Mouse (Mus musculus): ENCODE results near the gene Smad9.
A peak's percentile ranks its signal among the peaks of the same experiment; 100 is the strongest.

The Smad9 gene

DNA sequence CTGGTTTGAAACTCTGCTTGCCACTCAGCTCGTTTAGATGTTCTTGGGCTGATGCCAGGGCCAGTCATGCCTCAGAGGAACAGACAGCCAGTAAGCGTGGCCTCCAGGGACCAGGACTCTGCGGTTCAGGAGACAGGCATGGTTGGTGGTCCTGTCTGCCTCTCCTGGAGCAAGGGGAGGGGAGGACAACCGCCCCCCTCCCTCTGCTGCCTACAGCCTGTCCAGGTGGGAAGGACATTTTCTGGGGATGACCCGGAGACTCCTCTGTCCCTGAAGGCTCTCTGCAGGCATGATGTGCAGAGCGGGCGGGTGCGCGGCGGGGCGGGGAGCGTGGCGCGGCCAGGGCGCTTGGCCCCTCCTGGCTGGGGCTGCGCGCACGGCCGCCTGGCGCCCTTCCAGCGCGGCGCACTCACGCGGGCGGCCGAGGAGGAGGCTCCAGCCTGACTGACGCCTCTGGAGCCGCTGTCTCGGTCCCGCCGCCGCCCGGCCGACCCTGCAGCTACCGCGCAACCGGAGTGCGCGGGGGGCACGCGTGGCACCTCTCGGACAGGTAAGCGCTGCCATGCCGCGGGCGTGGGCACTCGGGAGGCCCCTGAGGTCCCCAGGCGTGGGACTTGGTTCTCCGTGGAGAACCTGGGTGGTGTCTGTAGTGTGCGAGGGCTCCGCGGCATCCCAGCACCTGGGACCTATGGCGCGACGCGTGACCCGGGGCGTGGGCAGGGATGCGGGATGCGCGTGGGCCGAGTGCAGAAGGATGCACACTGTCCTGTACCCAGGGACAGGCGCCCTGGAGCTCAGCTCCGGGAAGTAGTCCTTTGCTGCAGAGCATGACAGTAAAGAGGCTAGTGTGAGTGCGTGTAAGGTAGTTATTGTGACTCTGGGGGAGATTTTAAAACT, at the start of gene Smad9:
Smad9 (plus strand) TSS at position 438 of the 897 bp plus-strand sequence.
- DNase-seq (ENCODE audit: low spot score), result no peak

GRCm38 (mm10) chr3:54708972-54709371, 46.4 kb upstream of the Smad9 start:
- DNase-seq (ENCODE audit: low spot score), result no peak

DNA sequence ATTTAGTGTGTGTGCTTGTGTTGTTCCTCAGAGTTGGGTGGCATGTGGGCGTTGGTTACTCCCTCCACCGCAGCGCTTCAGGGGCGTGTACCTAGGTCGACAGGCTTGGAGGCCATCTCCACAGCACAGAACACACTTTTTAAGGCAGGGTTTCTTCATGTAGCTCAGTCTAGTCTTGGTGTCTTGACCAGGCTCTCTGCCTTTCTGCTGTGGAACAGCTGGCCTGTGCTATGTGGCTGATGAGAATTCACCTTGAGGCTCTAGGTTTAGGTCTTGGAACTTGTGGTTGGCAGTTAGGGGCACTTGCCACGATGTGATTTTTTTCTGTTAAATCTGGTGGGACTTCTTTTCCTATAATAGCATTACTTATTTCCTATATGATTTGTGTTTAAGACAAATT, 41.1 kb upstream of the Smad9 start, which contains the start of gene Gm21958:
Gm21958 (minus strand) TSS at position 101 of the 400 bp plus-strand sequence.
- no peak for DNase-seq (ENCODE audit: low spot score)

- DNase-seq (ENCODE audit: low spot score), result no peak
These were observed 39.9 kb upstream of the Smad9 start for GRCm38 (mm10) chr3:54715461-54715860.

DNA sequence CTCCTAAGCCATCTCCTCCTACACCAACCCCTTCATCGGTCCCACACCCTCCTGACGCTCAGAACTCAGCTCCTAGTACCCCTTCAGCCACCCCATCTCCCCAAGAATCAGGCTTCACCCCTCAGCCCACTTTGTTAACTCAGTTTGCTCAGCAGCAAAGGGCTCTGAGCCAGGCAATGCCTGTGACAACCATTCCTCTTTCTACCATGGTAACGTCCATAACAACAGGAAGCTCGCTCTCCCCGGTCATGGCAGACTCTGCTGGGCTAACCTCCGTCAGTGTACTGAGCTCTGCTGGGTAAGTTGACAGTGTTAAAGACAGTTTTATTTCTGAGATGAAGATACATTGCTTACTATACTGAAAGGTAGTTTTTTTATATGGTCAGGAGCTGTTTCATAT, 38.0 kb upstream of the Smad9 start:
- no peak for DNase-seq (ENCODE audit: low spot score)

- no peak for DNase-seq (ENCODE audit: low spot score)
These were observed 36.4 kb upstream of the Smad9 start for GRCm38 (mm10) chr3:54718947-54719346.

GRCm38 (mm10) chr3:54723741-54724500, 31.5 kb upstream of the Smad9 start:
- no peak for DNase-seq (ENCODE audit: low spot score)

- no peak for DNase-seq (ENCODE audit: low spot score)
These were observed 30.0 kb upstream of the Smad9 start for GRCm38 (mm10) chr3:54725344-54725743.

GRCm38 (mm10) chr3:54727588-54727987, 27.8 kb upstream of the Smad9 start:
- DNase-seq (ENCODE audit: low spot score), result no peak

- DNase-seq (ENCODE audit: low spot score), result no peak
These were observed 27.3 kb upstream of the Smad9 start for GRCm38 (mm10) chr3:54728100-54728499.

GRCm38 (mm10) chr3:54731626-54732150, 23.7 kb upstream of the Smad9 start:
- DNase-seq (ENCODE audit: low spot score), result no peak

- no peak for DNase-seq (ENCODE audit: low spot score)
These were observed 23.0 kb upstream of the Smad9 start for GRCm38 (mm10) chr3:54732371-54732770.

DNA sequence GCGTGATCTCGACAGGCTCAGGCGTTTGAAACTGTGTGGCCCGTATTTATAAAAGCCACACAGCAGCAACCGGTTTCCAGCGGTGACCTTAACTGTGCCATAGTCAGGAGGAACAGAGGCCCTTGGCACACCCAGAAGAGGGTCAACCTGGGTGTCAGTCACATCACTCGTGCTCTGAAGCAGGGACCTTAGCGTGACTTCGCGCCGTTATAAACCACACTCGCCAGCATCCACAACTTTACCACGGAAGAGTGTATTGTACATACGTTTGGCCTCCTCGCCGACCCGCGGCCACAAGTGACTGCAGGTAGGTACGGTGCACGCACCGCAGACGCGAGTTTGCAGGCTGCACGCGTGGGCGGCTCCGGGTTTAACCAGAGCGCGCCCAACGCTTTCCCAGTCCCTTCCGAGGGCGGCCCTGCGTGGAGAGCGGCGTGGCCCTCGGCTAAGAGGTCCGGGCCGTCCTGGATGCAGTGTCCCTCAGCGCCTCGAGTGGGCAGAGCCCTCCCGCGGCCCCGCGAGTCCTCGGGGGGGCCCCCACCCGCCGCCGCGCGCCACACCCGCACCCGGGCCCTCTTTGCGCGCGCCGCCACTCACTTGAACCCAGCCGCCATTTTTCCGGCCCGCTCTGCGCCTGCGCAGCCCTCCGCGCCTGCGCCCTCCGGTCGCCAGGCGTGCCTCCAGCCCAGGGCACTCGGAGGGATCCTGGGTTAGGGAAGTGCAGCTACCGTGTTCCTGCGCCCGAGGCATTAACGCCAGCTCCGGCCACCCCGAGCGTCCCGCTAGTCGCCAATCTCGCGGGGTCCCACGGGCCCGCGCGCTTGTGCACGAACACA, 20.8 kb upstream of the Smad9 start:
- peak; percentile 67 for DNase-seq (ENCODE audit: low spot score)

DNA sequence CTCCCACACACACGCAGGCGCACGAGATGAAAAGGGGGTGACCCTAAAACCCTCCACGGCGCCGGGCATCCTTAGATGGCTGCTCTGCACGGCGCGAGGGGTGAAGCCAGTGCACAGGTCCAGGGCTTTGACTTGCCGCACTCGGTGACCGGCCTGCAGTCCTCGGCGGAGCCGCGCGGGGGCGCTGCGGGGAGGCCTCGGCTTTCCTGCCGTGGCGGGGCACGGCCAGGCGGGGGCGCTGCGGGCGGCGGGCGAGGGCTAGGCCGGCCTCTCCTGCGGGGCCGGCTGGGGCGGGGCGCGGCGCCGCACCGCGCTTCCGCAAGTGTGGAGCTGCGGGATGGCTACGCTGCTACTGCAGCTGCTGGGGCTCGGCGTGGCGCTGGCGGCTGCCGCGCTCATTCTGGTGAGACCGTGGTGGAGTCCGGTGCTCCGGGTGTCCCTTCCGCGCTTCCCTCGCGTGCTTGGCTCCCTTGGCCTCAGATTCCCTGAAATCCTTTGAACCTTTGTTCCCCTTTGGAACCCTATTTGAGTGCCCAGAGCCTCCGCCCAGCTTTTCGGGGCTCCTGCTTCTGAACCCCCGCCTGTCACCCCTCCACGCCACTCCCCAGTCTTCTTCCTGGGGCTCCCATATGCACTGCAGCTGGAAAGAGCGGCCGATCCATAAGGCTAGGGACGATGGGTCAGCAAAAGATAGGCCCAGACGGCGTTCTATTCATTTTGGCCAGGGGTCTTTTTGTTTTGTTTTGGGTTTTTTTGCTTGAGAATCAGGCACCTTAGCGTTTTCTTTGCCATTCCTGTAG, 19.9 kb upstream of the Smad9 start, which contains the start of the genes Exosc8 and Alg5:
Exosc8 (minus strand) TSS at position 147 of the 800 bp plus-strand sequence.
Alg5 (plus strand) TSS at position 293 of the 800 bp plus-strand sequence.
- DNase-seq (ENCODE audit: low spot score), result peak; percentile 59

- no peak for DNase-seq (ENCODE audit: low spot score)
These were observed 19.1 kb upstream of the Smad9 start for GRCm38 (mm10) chr3:54736101-54736927.

GRCm38 (mm10) chr3:54737317-54737716, 18.1 kb upstream of the Smad9 start:
- DNase-seq (ENCODE audit: low spot score), result no peak

GRCm38 (mm10) chr3:54741965-54742364, 13.4 kb upstream of the Smad9 start:
- DNase-seq (ENCODE audit: low spot score), result no peak

DNA sequence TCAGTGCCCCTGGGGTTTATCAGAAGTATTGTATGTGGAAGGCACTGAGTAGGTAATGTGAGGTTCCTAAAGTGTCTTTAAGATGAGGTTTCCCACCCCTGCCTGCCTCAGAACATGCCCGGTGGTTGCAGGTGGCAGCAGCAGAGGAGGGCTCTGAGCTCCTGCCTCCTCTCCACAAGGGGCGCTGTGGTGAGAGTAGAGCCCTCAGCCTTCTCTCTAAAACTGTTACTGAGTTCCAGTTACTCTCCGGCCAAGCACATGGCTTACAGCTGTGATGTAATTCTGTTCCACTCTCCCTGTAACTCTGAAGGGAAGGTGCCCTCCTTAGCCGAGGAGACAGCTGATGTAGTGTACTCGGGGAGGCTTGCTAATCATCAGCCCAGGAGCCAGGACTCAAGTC, 9.6 kb upstream of the Smad9 start:
- no peak for DNase-seq (ENCODE audit: low spot score)

DNA sequence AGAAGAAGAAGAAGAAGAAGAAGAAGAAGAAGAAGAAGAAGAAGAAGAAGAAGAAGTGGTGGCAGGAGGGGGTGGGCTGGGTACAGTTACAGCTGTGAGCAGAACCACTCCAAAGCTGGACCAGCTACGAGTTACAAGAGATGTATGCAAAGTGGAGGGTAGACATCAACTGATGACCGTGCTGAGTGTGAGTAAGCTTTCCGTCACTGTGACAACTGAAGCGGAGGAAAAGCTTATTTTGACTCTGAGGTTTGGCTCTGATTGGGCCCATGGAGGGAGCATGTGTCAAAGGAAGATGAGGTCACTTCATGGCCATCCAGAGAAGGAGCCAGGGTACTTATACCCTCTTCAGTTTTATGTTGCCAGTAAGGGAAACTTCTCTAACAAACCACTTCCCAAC, 2.0 kb upstream of the Smad9 start:
- DNase-seq (ENCODE audit: low spot score), result no peak

DNA sequence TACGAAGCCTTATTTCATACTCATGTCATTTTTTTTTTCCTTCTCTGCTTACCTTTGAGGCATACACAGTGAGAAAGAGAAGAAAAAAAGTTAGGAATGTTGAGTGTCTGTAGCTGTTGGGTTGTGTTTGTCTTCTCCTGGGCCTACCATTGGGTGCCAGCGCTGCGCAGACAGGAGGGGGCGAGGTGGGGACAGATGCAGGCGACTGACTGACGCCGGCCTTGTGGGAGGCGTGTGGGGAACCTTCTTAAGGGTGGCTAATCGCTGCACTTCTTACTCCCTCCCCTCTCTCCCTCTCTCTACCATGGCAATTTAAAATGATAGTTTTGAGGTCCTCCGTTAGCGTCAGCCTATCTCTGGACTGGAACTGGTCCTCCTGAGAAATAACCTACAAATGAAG, 676 bp downstream of the Smad9 start:
- DNase-seq (ENCODE audit: low spot score), result no peak
